Mouse (Mus musculus) midbrain, embryonic 10.5 days (tissue): ENCODE results near the gene Cmah. TPM values are rescaled to one million over a fixed set of nuclear protein-coding genes. Genes with fewer than 3 reads are reported as not detected.

ENCODE experiments used
- DNase-seq: peaks from one replicate; pipeline ENCODE4 v3.0.0-alpha.2; 2017; ENCODE audit warnings: low spot score
- H3K27ac ChIP-seq: fragments of 300-500 bp; sonication (generic); replicated peaks from 2 replicates; pipeline ENCODE4 v1.5.1; 2016; ENCODE audit warnings: mild to moderate bottlenecking
- H3K27me3 ChIP-seq: fragments of 300-500 bp; sonication (generic); 2 replicates; pipeline ENCODE4 v1.6.1; 2016; ENCODE audit warnings: low read depth, mild to moderate bottlenecking; ENCODE audit not compliant: poor library complexity, severe bottlenecking
- H3K36me3 ChIP-seq: fragments of 300-500 bp; sonication (generic); 2 replicates; pipeline ENCODE4 v1.6.1; 2016; ENCODE audit warnings: mild to moderate bottlenecking, moderate library complexity
- H3K4me1 ChIP-seq: fragments of 300-500 bp; sonication (generic); 2 replicates; pipeline ENCODE4 v1.6.1; 2016
- H3K4me3 ChIP-seq: fragments of 300-500 bp; sonication (generic); 2 replicates; pipeline ENCODE4 v1.5.1; 2016; ENCODE audit warnings: mild to moderate bottlenecking, moderate library complexity
- H3K9me3 ChIP-seq: fragments of 300-500 bp; sonication (generic); replicated peaks from 2 replicates; pipeline ENCODE4 v1.6.1; 2016; ENCODE audit warnings: mild to moderate bottlenecking
- WGBS: fragments of 180-500 bp; shearing (Covaris S2); methylation state at CpG from one replicate; pipeline ENCODE4 v1.1.7; 2016; 5-methylcytosine and 5-hydroxymethylcytosine counted together
- polyA plus RNA-seq: library from polyadenylated mRNA; unstranded; fragments of >200 nt; fragmentation: Nextera tagmentation; extraction: Ambion mirVana; gene quantifications from 2 replicates; pipeline ENCODE4 v1.2.1, GENCODE M21; 2016

Gene Cmah
- polyA plus RNA-seq, 1 experiment from 2014 or later, result 0.42 TPM

DNA sequence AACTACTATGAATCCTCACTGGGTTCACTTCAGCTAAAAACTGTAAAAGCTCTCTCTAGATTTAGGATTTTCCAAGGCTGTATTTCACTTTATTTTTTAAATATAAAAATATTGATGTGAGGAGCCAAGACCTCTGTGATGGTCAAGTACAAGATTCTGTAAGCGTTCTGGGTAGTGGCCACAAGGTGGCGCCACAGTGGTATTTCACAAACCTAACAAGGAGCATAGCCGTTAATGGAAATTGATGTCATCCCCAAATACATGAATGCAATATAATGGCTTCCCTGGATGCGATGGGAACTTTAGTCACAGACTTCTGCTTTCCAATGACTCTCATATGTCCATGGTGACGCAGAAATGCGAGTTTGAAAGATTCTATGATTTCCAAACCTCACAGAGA is 191.7 kb downstream of the Cmah start:
- Histone ChIP-seq H3K9me3 (no peaks in the 10 kb centered on the region), H3K4me1 (peaks cover 27% of the 10 kb centered on the region), H3K36me3 (no peaks in the 10 kb centered on the region), H3K4me3 (no peak overlapping the region), H3K27me3 (no peaks in the 10 kb centered on the region), H3K27ac (no peak overlapping the region)
- 38% methylated on average over 6 of the region's 6 CpGs for WGBS
- peak; percentile 36 for DNase-seq

DNA sequence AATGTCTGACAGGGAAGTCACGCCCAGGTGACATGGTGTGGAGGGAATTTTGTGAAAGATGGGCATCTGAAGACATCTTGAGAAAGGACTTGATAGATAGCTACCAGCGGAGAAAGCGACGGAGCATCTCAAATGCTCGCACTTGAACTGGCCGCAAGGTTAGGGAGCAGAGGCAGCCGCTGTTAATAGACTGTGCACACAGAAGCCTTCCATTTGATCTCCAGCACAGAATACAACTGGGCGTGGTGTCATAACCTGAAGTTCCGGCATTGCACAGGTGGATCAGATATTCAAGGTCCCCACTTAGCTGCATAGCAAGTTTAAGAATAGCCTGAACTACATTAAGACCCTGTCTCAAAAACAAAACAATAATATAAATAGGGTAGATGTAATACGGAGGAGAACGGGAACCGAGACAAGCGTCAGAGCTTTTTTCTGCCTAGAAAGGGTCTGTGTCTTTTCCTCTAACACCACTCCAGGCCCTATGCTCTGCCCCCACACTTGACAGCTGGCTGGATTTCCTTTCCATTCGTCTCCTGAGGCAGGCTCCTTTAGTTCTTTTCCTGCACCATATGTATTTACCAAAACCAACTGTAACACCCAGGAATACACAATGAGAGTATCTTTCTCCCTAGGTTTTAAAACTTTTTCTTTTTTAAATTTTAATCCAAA is 192.9 kb downstream of the Cmah start:
- 92% methylated on average over 14 of the region's 14 CpGs for WGBS
- H3K4me1 ChIP-seq, result peaks cover 27% of the 10 kb centered on the region

DNA sequence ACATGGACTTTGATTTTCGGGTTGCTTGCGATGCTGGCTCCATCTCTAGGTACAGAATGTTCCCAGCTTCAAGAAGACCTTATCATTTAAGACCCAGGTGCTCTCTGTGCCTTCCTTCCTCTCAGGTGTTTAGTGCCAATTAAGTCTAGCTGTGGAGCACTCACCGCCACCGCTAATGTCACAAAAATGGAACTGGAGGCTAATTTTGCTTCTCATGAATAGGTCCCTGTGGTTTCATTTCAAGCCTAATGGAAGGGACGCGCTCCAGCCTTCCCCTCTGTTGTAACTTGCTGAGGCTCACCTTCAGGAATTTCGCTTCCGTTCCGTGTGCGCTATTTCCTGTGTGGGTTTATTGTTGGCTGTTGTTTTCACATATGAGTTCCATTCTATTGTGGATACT is 193.6 kb downstream of the Cmah start:
- Histone ChIP-seq H3K9me3 (no peaks in the 10 kb centered on the region), H3K27ac (no peak overlapping the region), H3K36me3 (no peaks in the 10 kb centered on the region), H3K4me3 (no peak overlapping the region), H3K4me1 (peaks cover 27% of the 10 kb centered on the region), H3K27me3 (no peaks in the 10 kb centered on the region)
- 91% methylated on average over 10 of the region's 10 CpGs for WGBS
- no peak for DNase-seq

More for the DNA sequence above, 192.9 kb downstream of the Cmah start:
- H3K27ac ChIP-seq, result no peak overlapping the region
- no peak for DNase-seq
- no peaks in the 10 kb centered on the region for H3K9me3 ChIP-seq
- H3K4me3 ChIP-seq, result no peak overlapping the region
- no peaks in the 10 kb centered on the region for H3K36me3 ChIP-seq
- no peaks in the 10 kb centered on the region for H3K27me3 ChIP-seq

DNA sequence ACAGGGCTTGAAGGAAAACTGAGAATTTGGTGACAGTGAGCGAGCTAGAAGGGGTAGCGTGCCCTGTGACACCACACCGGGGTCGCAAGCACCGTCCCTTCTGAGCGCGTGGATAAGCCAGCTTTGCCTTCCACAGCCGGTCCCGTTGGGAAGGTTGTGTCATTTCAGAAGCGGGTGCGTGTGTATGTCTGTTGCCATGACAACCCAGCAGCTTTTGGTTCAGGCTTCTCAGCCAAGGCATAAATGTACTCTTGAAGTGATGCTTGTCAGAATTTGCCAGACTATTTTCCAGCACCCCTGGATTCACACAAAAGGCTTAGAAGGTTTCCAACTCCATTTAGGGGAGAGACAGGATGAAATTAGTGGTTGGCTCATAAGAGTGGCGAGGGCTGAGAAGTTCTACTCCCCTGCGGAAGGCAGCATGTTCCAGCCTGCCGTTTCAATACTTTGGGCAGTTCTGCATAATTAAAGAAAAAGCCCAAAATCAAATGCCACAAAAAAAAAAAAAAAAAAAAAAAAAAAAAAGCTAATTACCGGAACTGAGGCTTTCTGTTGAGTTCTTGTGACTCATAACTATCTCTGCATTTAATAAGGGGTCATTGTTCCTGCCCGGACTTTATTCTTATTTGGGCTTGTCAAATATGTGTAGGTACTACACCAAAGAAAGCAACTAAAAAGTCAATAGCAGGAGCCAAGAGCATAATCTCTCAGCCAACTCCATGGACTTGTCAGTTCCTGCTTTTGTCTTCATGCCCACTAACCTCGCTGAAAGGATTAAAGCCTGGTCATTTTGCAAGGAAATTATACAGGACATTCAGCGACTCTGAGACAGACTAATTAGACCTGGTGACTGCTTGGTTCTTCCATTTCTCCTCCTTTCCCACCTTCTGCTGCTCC is 194.5 kb downstream of the Cmah start:
- Histone ChIP-seq H3K27me3 (no peaks in the 10 kb centered on the region), H3K4me3 (no peak overlapping the region), H3K4me1 (peaks cover 27% of the 10 kb centered on the region), H3K36me3 (no peaks in the 10 kb centered on the region), H3K27ac (0 out of 2 replicates have a peak overlapping the region, but pooled peaks have one; percentile 17), H3K9me3 (no peaks in the 10 kb centered on the region)
- 51% methylated on average over 18 of the region's 18 CpGs for WGBS
- peak; percentile 56 for DNase-seq

DNA sequence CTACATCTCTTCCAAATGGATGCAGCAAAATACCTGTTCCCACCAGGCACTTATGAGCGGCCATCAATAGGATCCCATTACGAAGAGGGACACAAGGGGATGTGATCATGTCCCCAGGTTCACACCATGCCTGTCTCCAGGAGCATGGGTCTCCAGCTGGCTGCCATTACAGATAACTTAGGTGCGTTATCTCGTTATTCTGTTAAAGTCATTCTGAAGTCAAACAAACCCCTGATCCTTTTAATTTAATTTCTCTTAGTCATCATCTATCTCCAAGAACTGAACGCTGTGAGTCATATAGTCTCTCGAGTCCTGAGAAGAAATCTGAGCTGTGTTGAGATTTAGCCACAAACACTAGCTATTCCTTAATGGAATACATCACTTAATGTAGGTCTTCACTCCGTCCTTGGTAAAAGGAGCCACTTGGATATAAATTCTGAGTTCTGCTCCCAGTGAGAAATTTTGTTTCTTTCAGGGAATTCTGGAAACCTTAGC is 195.2 kb downstream of the Cmah start:
- Histone ChIP-seq H3K27me3 (no peaks in the 10 kb centered on the region), H3K9me3 (no peaks in the 10 kb centered on the region), H3K4me1 (peaks cover 25% of the 10 kb centered on the region), H3K27ac (no peak overlapping the region), H3K36me3 (no peaks in the 10 kb centered on the region), H3K4me3 (no peak overlapping the region)
- no peak for DNase-seq
- 89% methylated on average over 7 of the region's 7 CpGs for WGBS

DNA sequence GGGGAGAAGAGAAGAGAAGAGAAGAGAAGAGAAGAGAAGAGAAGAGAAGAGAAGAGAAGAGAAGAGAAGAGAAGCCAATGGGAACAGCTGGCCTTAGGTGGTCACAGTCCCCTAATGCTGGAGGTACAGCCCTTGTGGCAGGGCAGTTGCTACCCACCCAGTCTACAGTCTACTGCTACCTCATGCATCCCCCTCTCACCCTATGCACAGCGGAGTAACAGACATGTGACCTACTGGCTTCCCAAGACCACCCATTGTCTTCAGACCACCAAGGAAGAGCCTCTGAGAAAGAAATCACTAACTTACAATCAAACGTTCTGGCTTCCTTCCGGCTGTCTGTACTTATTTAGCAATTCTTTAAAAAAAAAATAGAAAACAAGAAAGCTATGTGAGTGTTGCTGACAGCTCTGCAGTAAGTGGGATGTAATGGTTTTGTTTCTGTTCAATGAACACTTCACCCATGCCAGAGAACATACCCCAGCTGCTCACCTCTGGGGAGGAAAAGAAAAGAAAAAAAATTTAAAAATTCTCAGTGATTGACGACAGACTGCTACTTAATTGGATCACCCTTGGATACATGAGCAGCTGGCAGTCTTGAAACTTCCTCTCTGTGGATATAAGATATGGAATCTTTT is 196.5 kb downstream of the Cmah start:
- H3K4me1 ChIP-seq, result peaks cover 18% of the 10 kb centered on the region
- WGBS, result 82% methylated on average over 4 of the region's 4 CpGs
- 0 out of 2 replicates have a peak, but pooled peaks cover 4% of the 10 kb centered on the region for H3K9me3 ChIP-seq
- no peak overlapping the region for H3K27ac ChIP-seq
- no peak for DNase-seq
- H3K27me3 ChIP-seq, result no peaks in the 10 kb centered on the region
- H3K36me3 ChIP-seq, result no peaks in the 10 kb centered on the region
- H3K4me3 ChIP-seq, result no peak overlapping the region

DNA sequence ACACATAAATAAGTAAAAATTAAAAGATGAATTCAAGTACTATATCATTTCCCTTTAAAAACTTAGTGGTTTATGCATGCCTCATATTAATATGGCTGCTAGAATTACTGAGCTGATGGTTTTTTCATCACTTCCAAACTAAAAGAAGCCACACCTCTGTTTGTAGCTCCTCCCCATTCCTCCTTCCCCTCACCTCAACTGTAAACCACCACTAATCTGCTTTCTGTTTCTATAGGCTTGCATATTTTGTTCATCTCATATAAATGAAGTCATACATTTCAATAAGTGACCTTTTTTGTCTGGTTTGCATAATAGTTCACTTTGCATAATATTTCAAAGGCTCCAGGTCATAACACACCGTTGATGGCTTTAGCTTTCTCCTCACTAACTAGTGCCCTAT is 197.3 kb downstream of the Cmah start:
- no peaks in the 10 kb centered on the region for H3K27me3 ChIP-seq
- DNase-seq, result no peak
- 87% methylated on average over 1 of the region's 1 CpGs for WGBS
- H3K36me3 ChIP-seq, result no peaks in the 10 kb centered on the region
- H3K4me1 ChIP-seq, result peaks cover 18% of the 10 kb centered on the region
- no peak overlapping the region for H3K4me3 ChIP-seq
- H3K9me3 ChIP-seq, result 0 out of 2 replicates have a peak, but pooled peaks cover 4% of the 10 kb centered on the region
- no peak overlapping the region for H3K27ac ChIP-seq

DNA sequence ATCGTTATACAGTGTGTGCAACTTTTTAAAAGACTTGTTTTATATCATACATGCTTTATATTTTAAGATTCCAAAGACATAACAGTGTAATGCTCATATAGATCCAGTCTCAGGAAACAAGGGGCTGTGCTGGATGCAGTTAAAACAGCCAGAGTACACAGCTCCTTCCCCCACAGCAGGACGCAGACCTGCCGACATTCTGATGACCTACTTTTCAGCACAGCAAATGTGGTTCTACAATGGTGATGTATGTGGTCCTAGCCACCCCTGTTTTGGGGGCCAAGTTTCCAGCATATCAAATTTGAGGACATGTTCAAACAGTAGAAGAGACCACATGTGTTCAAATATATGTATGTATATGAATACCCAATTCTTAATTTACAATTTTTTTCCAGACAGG is 198.3 kb downstream of the Cmah start:
- WGBS, result 80% methylated on average over 3 of the region's 3 CpGs
- no peaks in the 10 kb centered on the region for H3K27me3 ChIP-seq
- DNase-seq, result no peak
- H3K4me1 ChIP-seq, result peaks cover 18% of the 10 kb centered on the region
- H3K9me3 ChIP-seq, result 0 out of 2 replicates have a peak, but pooled peaks cover 4% of the 10 kb centered on the region
- no peak overlapping the region for H3K27ac ChIP-seq
- H3K4me3 ChIP-seq, result no peak overlapping the region
- H3K36me3 ChIP-seq, result no peaks in the 10 kb centered on the region

DNA sequence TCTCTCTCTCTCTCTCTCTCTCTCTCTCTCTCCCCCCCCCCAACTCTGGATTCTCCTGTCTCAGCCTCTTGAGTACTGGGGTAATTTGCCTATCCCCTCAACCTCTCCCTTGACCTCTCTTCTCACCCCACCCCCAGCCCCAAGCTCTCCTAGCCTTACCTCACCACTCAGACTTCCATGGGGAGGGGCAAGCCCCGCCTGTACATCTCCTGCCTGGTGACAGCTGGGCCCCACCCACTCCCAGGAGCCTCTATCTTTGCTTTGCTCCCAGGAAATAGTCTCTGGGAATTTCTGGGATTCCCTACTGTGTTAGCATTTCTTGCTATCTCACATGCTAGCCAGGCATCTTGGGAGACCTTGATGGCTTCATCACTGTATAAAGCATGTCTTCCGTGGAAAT is 199.7 kb downstream of the Cmah start:
- DNase-seq, result no peak
- Histone ChIP-seq H3K27me3 (no peaks in the 10 kb centered on the region), H3K9me3 (0 out of 2 replicates have a peak, but pooled peaks cover 4% of the 10 kb centered on the region), H3K27ac (no peak overlapping the region), H3K4me1 (peaks cover 6% of the 10 kb centered on the region), H3K4me3 (no peak overlapping the region), H3K36me3 (no peaks in the 10 kb centered on the region)
- 63% methylated on average over 2 of the region's 2 CpGs for WGBS

Other genes with a start within 250 kb of the Cmah start
- 17.5 and 20.7 TPM in 2 replicates for gene Carmil1, start 46.6 kb upstream of the Cmah start, polyA plus RNA-seq